ENCODE assay signal across 16 mouse cellular contexts in genomic region chr15:61055017-61055609, GRCm38 (mm10).
DNase-seq lines count a peak whose midpoint lies in the region; ATAC-seq and TF ChIP-seq lines count a peak whose summit lies in the region.
"Had no signal": no experiment of that assay in that cellular context is flagged by ENCODE, and none has a peak within 500 bp of the region (broad histone marks: within the 10 kb centered on the region; RNA-seq: fewer than 3 reads in every experiment).

No protein-coding gene starts in this region.

- DNase-seq in forebrain, embryonic 11.5 days (ENCODE audit: low spot score): no peak
- DNase-seq in forebrain, embryonic 10.5 days (ENCODE audit: extremely low spot score, low spot score): no peak
- peak; percentile 50 for DNase-seq in liver, adult 2 months (ENCODE audit: extremely low read depth, low read depth, low spot score)
- no peak for DNase-seq in liver, embryonic 11.5 days (ENCODE audit: low spot score)
- peak; percentile 4 for DNase-seq in forebrain, postnatal 0 days
- peak; percentile 17 for DNase-seq in mesoderm, embryonic 11.5 days (ENCODE audit: low read depth, low spot score)
- DNase-seq in layer of hippocampus, adult 2 months (ENCODE audit: low spot score in 2 of 2): no peak
- no peak for DNase-seq in ovary, postnatal 10 days (ENCODE audit: low spot score)
- DNase-seq: cerebellum, adult 18-20 months; cerebellum, postnatal 36 days; heart, postnatal 14 days; liver; lung, embryonic 14.5 days; right cerebral cortex, postnatal 14 days had no signal

- no peak overlapping the region for H3K9ac ChIP-seq in forebrain, embryonic 11.5 days (ENCODE audit: low read length)
- no peak overlapping the region for H3K9ac ChIP-seq in liver, adult 2 months (ENCODE audit: low read depth, low read length)
- no peak overlapping the region for H3K9ac ChIP-seq in liver, embryonic 11.5 days (ENCODE audit: low read depth, low read length)
- no peak overlapping the region for H3K9ac ChIP-seq in forebrain, postnatal 0 days
- H3K9ac ChIP-seq: lung, embryonic 14.5 days had no signal

- H3K4me1 ChIP-seq in forebrain, embryonic 11.5 days (replicated peaks; ENCODE audit: control insufficient read depth, insufficient read depth, low read length): no peaks in the 10 kb centered on the region
- no peaks in the 10 kb centered on the region for H3K4me1 ChIP-seq in forebrain, embryonic 10.5 days
- no peaks in the 10 kb centered on the region for H3K4me1 ChIP-seq in liver, adult 2 months (ENCODE audit: control insufficient read depth, insufficient read depth, low read length)
- H3K4me1 ChIP-seq in liver, embryonic 11.5 days (replicated peaks; ENCODE audit: control insufficient read depth, insufficient read depth, low read length): no peaks in the 10 kb centered on the region
- 0 out of 2 replicates have a peak, but pooled peaks cover 4% of the 10 kb centered on the region for H3K4me1 ChIP-seq in forebrain, postnatal 0 days (ENCODE audit: insufficient read depth)

- H3K36me3 ChIP-seq in forebrain, embryonic 11.5 days (ENCODE audit: control insufficient read depth, insufficient read depth, low read length): no peaks in the 10 kb centered on the region
- H3K36me3 ChIP-seq in forebrain, embryonic 10.5 days (replicated peaks): no peaks in the 10 kb centered on the region
- H3K36me3 ChIP-seq in liver, adult 2 months (ENCODE audit: control insufficient read depth, insufficient read depth, low read length): no peaks in the 10 kb centered on the region
- no peaks in the 10 kb centered on the region for H3K36me3 ChIP-seq in liver, embryonic 11.5 days (ENCODE audit: control insufficient read depth, insufficient read depth, low read length)
- no peaks in the 10 kb centered on the region for H3K36me3 ChIP-seq in forebrain, postnatal 0 days (ENCODE audit: insufficient read depth)

- no peak overlapping the region for H3K4me3 ChIP-seq in forebrain, embryonic 11.5 days (ENCODE audit: low read depth, low read length)
- H3K4me3 ChIP-seq in forebrain, embryonic 10.5 days: no peak overlapping the region
- no peak overlapping the region for H3K4me3 ChIP-seq in liver, adult 2 months (ENCODE audit: insufficient read depth, low read depth, low read length)
- no peak overlapping the region for H3K4me3 ChIP-seq in liver, embryonic 11.5 days (ENCODE audit: low read depth, low read length)
- H3K4me3 ChIP-seq in forebrain, postnatal 0 days (ENCODE audit: low read depth, low read length): no peak overlapping the region
- no peak overlapping the region for H3K4me3 ChIP-seq in layer of hippocampus, adult 2 months
- H3K4me3 ChIP-seq: myocyte had no signal

- H3K4me2 ChIP-seq in forebrain, embryonic 11.5 days (ENCODE audit: low read depth, low read length, severe bottlenecking): no peak overlapping the region
- H3K4me2 ChIP-seq in liver, embryonic 11.5 days: no peak overlapping the region
- no peak overlapping the region for H3K4me2 ChIP-seq in forebrain, postnatal 0 days (ENCODE audit: low read depth)
- H3K4me2 ChIP-seq: heart, embryonic 11.5 days; lung, embryonic 14.5 days had no signal

- H3K9me3 ChIP-seq in forebrain, embryonic 11.5 days (ENCODE audit: control insufficient read depth, low read length): no peaks in the 10 kb centered on the region
- H3K9me3 ChIP-seq in forebrain, embryonic 10.5 days: no peaks in the 10 kb centered on the region
- H3K9me3 ChIP-seq in liver, embryonic 11.5 days (ENCODE audit: control insufficient read depth, low read length): no peaks in the 10 kb centered on the region
- H3K9me3 ChIP-seq in forebrain, postnatal 0 days (ENCODE audit: low read length): no peaks in the 10 kb centered on the region

- 52% methylated on average over 7 of the region's 7 CpGs for WGBS in forebrain, embryonic 11.5 days
- 56% methylated on average over 7 of the region's 7 CpGs for WGBS in forebrain, embryonic 10.5 days
- 73% methylated on average over 7 of the region's 7 CpGs for WGBS in liver, adult 2 months
- WGBS in liver, embryonic 11.5 days: 66% methylated on average over 7 of the region's 7 CpGs
- WGBS in forebrain, postnatal 0 days: 22% methylated on average over 7 of the region's 7 CpGs

- TF ChIP-seq POLR2A in liver, adult 2 months (IDR thresholded peaks at IDR 0.05; ENCODE audit: extremely low read depth, insufficient read depth, low read length): no peak

- H3K79me2 ChIP-seq in liver, adult 2 months (ENCODE audit: control insufficient read depth, insufficient read depth, low read length): no peaks in the 10 kb centered on the region

- ATAC-seq in forebrain, embryonic 11.5 days (replicated peaks; ENCODE audit: low FRiP score): 0 out of 2 replicates have a peak, but pooled peaks have one; percentile 21
- ATAC-seq in liver, embryonic 11.5 days (replicated peaks; ENCODE audit: low FRiP score): no peak
- ATAC-seq in forebrain, postnatal 0 days: no peak; the same call in 1 of the 2 replicates

- no peak for TF ChIP-seq CTCF in liver, adult 2 months (IDR thresholded peaks at IDR 0.05; ENCODE audit: low read depth, low read length)
- no peak for TF ChIP-seq CTCF in forebrain, postnatal 0 days (IDR thresholded peaks at IDR 0.05; ENCODE audit: low read depth)
- TF ChIP-seq CTCF in layer of hippocampus, adult 2 months (conservative IDR thresholded peaks at IDR 0.05): no peak

- H3K27me3 ChIP-seq in forebrain, embryonic 11.5 days (ENCODE audit: control insufficient read depth, insufficient read depth, low read length): no peaks in the 10 kb centered on the region
- no peaks in the 10 kb centered on the region for H3K27me3 ChIP-seq in forebrain, embryonic 10.5 days (ENCODE audit: poor library complexity, severe bottlenecking)
- no peaks in the 10 kb centered on the region for H3K27me3 ChIP-seq in liver, adult 2 months (ENCODE audit: control insufficient read depth, insufficient read depth, low read length)
- H3K27me3 ChIP-seq in liver, embryonic 11.5 days (replicated peaks; ENCODE audit: control insufficient read depth, insufficient read depth, low read length): no peaks in the 10 kb centered on the region
- H3K27me3 ChIP-seq in forebrain, postnatal 0 days (ENCODE audit: insufficient read depth, low read length): no peaks in the 10 kb centered on the region

- no peak overlapping the region for H3K27ac ChIP-seq in forebrain, embryonic 11.5 days (ENCODE audit: low read depth, low read length)
- H3K27ac ChIP-seq in forebrain, embryonic 10.5 days: no peak overlapping the region
- no peak overlapping the region for H3K27ac ChIP-seq in liver, adult 2 months (replicated peaks; ENCODE audit: insufficient read depth, low read depth, low read length)
- no peak overlapping the region for H3K27ac ChIP-seq in liver, embryonic 11.5 days (ENCODE audit: low read depth, low read length)
- no peak overlapping the region for H3K27ac ChIP-seq in forebrain, postnatal 0 days (ENCODE audit: low read depth, low read length)
- no peak overlapping the region for H3K27ac ChIP-seq in layer of hippocampus, adult 2 months

Comparison
In these comparisons a context has a peak if more than half of its experiments do, and no peak if none do; other contexts are left out.
1. DNase-seq: peak in liver, adult 2 months (single experiment), forebrain, postnatal 0 days (single experiment) and mesoderm, embryonic 11.5 days (single experiment); none in forebrain, embryonic 11.5 days (single experiment), forebrain, embryonic 10.5 days (single experiment), liver, embryonic 11.5 days (single experiment), layer of hippocampus, adult 2 months (0 of 2) and ovary, postnatal 10 days (single experiment).